Mouse (Mus musculus) limb, embryonic 15.5 days (tissue): ENCODE measurements around the gene 4931422A03Rik. TPM values are rescaled to one million over a fixed set of nuclear protein-coding genes. Genes with fewer than 3 reads are reported as not detected.
A peak's percentile ranks its signal among the peaks of the same experiment; 100 is the strongest.

Experiments used
- ATAC-seq: fragments of 200-750 bp; cut with Nextera tagmentation; 2 replicates; pipeline ENCODE4 v1.8.0; 2017; ENCODE audit warnings: low read depth, moderate TSS enrichment; ENCODE audit not compliant: insufficient number of reproducible peaks, low FRiP score, low TSS enrichment
- H3K27ac ChIP-seq: fragments of 300-500 bp; sonication (generic); 2 replicates; pipeline ENCODE4 v1.5.1; 2015; ENCODE audit warnings: moderate library complexity, mild to moderate bottlenecking, inconsistent platforms
- H3K27me3 ChIP-seq: fragments of 300-500 bp; sonication (generic); 2 replicates; pipeline ENCODE4 v1.6.1; 2015; ENCODE audit warnings: inconsistent platforms
- H3K36me3 ChIP-seq: fragments of 300-500 bp; sonication (generic); 2 replicates; pipeline ENCODE4 v1.6.1; 2015; ENCODE audit warnings: inconsistent platforms
- H3K4me1 ChIP-seq: fragments of 300-500 bp; sonication (generic); 2 replicates; pipeline ENCODE4 v1.6.1; 2015; ENCODE audit warnings: inconsistent platforms
- H3K4me2 ChIP-seq: fragments of 300-500 bp; sonication (generic); 2 replicates; pipeline ENCODE4 v1.6.1; 2015; ENCODE audit warnings: mild to moderate bottlenecking, inconsistent platforms
- H3K4me3 ChIP-seq: fragments of 300-500 bp; sonication (generic); 2 replicates; pipeline ENCODE4 v1.5.1; 2015; ENCODE audit warnings: mild to moderate bottlenecking, inconsistent platforms
- H3K9ac ChIP-seq: fragments of 300-500 bp; sonication (generic); 2 replicates; pipeline ENCODE4 v1.6.1; 2015; ENCODE audit warnings: inconsistent platforms
- H3K9me3 ChIP-seq: fragments of 300-500 bp; sonication (generic); 2 replicates; pipeline ENCODE4 v1.6.1; 2016; ENCODE audit warnings: inconsistent platforms
- WGBS: fragments of 180-500 bp; shearing (Covaris S2); methylation state at CpG from one replicate; pipeline ENCODE4 v1.1.7; 2015; 5-methylcytosine and 5-hydroxymethylcytosine counted together
- polyA plus RNA-seq: library from polyadenylated mRNA; unstranded; fragments of >200 nt; fragmentation: Nextera tagmentation; extraction: Ambion mirVana; gene quantifications from 2 replicates; pipeline ENCODE4 v1.2.1, GENCODE M21; 2015

The 4931422A03Rik gene
- polyA plus RNA-seq, 1 experiment from 2014 or later: 2.3 TPM

- WGBS: 31% methylated on average over 7 of the region's 7 CpGs
- 0 out of 2 replicates have a peak overlapping the region, but pooled peaks have one; percentile 13 for H3K27ac ChIP-seq
- no peak overlapping the region for H3K4me3 ChIP-seq
- H3K9me3 ChIP-seq: no peaks in the 10 kb centered on the region
- peaks cover 19% of the 10 kb centered on the region for H3K4me1 ChIP-seq
- no peak overlapping the region for H3K9ac ChIP-seq
- H3K36me3 ChIP-seq: no peaks in the 10 kb centered on the region
- no peak overlapping the region for H3K4me2 ChIP-seq
- H3K27me3 ChIP-seq: no peaks in the 10 kb centered on the region
- ATAC-seq: no peak
These were observed 96.7 kb downstream of the 4931422A03Rik start for GRCm38 (mm10) chr2:103931511-103931911.

GRCm38 (mm10) chr2:103930306-103931019 lies 97.7 kb downstream of the 4931422A03Rik start:
- Histone ChIP-seq H3K4me2 (peak overlapping the region; percentile 7; the same call in 1 of the 2 replicates), H3K36me3 (no peaks in the 10 kb centered on the region), H3K4me3 (no peak overlapping the region), H3K4me1 (peaks cover 19% of the 10 kb centered on the region), H3K9me3 (no peaks in the 10 kb centered on the region), H3K27me3 (no peaks in the 10 kb centered on the region), H3K27ac (0 out of 2 replicates have a peak overlapping the region, but pooled peaks have one; percentile 14), H3K9ac (no peak overlapping the region)
- WGBS: 18% methylated on average over 13 of the region's 13 CpGs
- ATAC-seq: no peak

- H3K36me3 ChIP-seq: no peaks in the 10 kb centered on the region
- H3K4me1 ChIP-seq: peaks cover 19% of the 10 kb centered on the region
- 0 out of 2 replicates have a peak, but pooled peaks have one; percentile 4 for ATAC-seq
- no peak overlapping the region for H3K4me2 ChIP-seq
- WGBS: 33% methylated on average over 1 of the region's 1 CpGs
- H3K9ac ChIP-seq: no peak overlapping the region
- H3K27me3 ChIP-seq: no peaks in the 10 kb centered on the region
- H3K4me3 ChIP-seq: no peak overlapping the region
- no peaks in the 10 kb centered on the region for H3K9me3 ChIP-seq
- H3K27ac ChIP-seq: no peak overlapping the region
These were observed 100.5 kb downstream of the 4931422A03Rik start for GRCm38 (mm10) chr2:103927610-103928145.

DNA sequence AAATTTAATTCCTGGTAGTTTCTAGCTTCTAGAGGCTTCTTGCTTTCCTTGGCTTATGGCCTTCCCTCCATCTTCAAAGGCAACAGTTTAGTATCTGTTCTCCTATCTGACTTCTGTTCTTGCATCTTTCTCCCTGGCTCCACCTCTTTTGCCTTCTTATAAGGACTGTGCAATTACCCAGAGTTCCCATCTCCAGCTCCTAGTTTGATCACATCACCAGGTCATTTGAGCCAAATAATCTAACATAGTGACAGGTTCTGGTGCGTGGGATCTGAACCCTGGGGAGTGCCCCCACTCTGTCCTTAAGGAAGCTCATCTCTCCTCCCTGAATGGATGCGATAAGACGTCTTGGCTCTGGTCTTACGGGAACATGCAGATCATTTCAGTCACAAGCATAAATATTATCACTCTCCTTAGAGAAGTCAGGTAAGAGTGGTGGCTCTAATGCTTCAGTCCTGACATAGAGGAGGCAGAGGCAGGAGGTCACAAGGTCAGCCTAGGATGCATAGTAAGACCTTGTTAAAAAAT lies 101.5 kb downstream of the 4931422A03Rik start:
- Histone ChIP-seq H3K27ac (no peak overlapping the region), H3K9ac (no peak overlapping the region), H3K9me3 (no peaks in the 10 kb centered on the region), H3K4me3 (no peak overlapping the region), H3K4me1 (peaks cover 17% of the 10 kb centered on the region), H3K4me2 (no peak overlapping the region), H3K36me3 (no peaks in the 10 kb centered on the region), H3K27me3 (no peaks in the 10 kb centered on the region)
- ATAC-seq: no peak
- WGBS: 89% methylated on average over 4 of the region's 4 CpGs

DNA sequence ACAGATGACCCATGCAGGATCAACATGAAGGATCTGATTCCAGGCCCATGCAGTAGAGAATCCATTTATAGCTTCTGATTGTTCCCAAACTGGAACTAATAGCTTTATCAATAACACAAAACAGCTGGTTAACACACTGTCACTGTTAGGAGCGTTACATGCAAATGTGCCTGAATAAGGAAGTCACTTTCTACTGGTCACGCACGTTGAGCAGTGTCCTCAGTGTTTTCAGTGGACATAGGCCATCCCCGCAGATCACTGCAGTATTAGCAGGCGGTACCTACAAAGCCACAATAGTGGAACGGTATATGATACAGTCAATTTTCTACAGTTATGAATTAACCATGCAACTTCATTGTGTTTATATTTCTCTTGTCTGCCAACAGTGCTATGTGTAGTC lies 108.7 kb downstream of the 4931422A03Rik start:
- Histone ChIP-seq H3K4me1 (no peaks in the 10 kb centered on the region), H3K36me3 (no peaks in the 10 kb centered on the region), H3K4me2 (no peak overlapping the region), H3K27ac (no peak overlapping the region), H3K4me3 (no peak overlapping the region), H3K9ac (no peak overlapping the region), H3K9me3 (no peaks in the 10 kb centered on the region), H3K27me3 (no peaks in the 10 kb centered on the region)
- WGBS: 89% methylated on average over 6 of the region's 6 CpGs
- no peak for ATAC-seq

GRCm38 (mm10) chr2:103918375-103918774 lies 109.8 kb downstream of the 4931422A03Rik start:
- H3K4me2 ChIP-seq: no peak overlapping the region
- no peaks in the 10 kb centered on the region for H3K9me3 ChIP-seq
- 86% methylated on average over 2 of the region's 2 CpGs for WGBS
- H3K9ac ChIP-seq: no peak overlapping the region
- no peaks in the 10 kb centered on the region for H3K27me3 ChIP-seq
- no peaks in the 10 kb centered on the region for H3K4me1 ChIP-seq
- no peak for ATAC-seq
- H3K4me3 ChIP-seq: no peak overlapping the region
- H3K36me3 ChIP-seq: no peaks in the 10 kb centered on the region
- H3K27ac ChIP-seq: no peak overlapping the region

GRCm38 (mm10) chr2:103917375-103917774 lies 110.8 kb downstream of the 4931422A03Rik start:
- no peaks in the 10 kb centered on the region for H3K9me3 ChIP-seq
- H3K36me3 ChIP-seq: no peaks in the 10 kb centered on the region
- ATAC-seq: no peak

More at GRCm38 (mm10) chr2:103917375-103917774, 110.8 kb downstream of the 4931422A03Rik start:
- Histone ChIP-seq H3K4me3 (no peak overlapping the region), H3K27me3 (no peaks in the 10 kb centered on the region), H3K4me2 (no peak overlapping the region), H3K27ac (no peak overlapping the region), H3K9ac (no peak overlapping the region), H3K4me1 (no peaks in the 10 kb centered on the region)
- WGBS: 90% methylated on average over 5 of the region's 5 CpGs

Other genes starting within 250 kb of the 4931422A03Rik start
- 231 and 235 TPM in 2 replicates for gene Caprin1, start 230.7 kb downstream of the 4931422A03Rik start, polyA plus RNA-seq
- 16.4 and 18.7 TPM in 2 replicates for gene Lmo2, start 70.4 kb downstream of the 4931422A03Rik start, polyA plus RNA-seq
- gene Fbxo3, start 640 bp downstream of the 4931422A03Rik start, polyA plus RNA-seq: 52.0 and 53.5 TPM in 2 replicates
- 0.12 TPM in 1 of 2 replicates, not detected in the other for gene Gm10912, start 37.5 kb upstream of the 4931422A03Rik start, polyA plus RNA-seq
- gene Gm10799, start 40.2 kb upstream of the 4931422A03Rik start, polyA plus RNA-seq: not detected in 2 replicates
- 6.8 and 7.4 TPM in 2 replicates for gene Cd59b, start 41.5 kb upstream of the 4931422A03Rik start, polyA plus RNA-seq
- 16.0 and 20.1 TPM in 2 replicates for gene Cd59a, start 67.4 kb upstream of the 4931422A03Rik start, polyA plus RNA-seq
- not detected in 2 replicates for gene A930018P22Rik, start 94.4 kb upstream of the 4931422A03Rik start, polyA plus RNA-seq